Mouse (Mus musculus): Measurements from ENCODE around the gene Zfp558. TPM values are rescaled to one million over a fixed set of nuclear protein-coding genes. Genes with fewer than 3 reads are reported as not detected.
A peak's percentile ranks its signal among the peaks of the same experiment; 100 is the strongest.
"Not testable (repeated sequence)": the region's sequence is repeated elsewhere in the genome, so short reads cannot be mapped to it uniquely, and the experiment has no call there.

Gene Zfp558
- 3.5 and 4.3 TPM in 2 replicates for polyA plus RNA-seq (2015; fragmentation: Nextera tagmentation; extraction: Ambion mirVana)

DNA sequence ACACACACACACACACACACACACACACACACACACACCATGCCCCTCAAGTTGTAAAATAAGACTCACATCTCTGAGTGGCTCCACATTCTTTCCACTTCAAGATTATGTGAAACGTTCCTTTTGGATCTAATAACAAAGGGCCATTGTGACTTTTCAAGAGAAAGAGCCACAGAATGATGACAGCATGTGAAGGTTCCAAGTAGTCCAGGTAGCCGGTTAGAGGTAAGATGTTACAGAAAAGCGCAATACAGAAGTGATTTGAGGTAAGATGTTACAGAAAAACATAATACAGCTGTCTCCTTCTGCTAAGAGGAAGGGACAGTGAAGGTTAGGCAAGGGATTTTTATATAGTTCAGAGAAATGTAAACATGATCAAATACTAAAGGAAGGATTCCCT is at the start of gene Zfp558, which contains the start of gene Mbd3l1:
Zfp558 (minus strand) TSS at position 101 of the 400 bp plus-strand sequence.
Mbd3l1 (plus strand) TSS at position 192 of the 400 bp plus-strand sequence.
- H3K9me3 ChIP-seq: no peaks in the 10 kb centered on the region
- no peak within 1 kb of the TSS for H3K27ac ChIP-seq (replicated peaks)
- peaks cover 3% of the 10 kb centered on the region; the same call in 1 of the 2 replicates for H3K4me1 ChIP-seq
- no peaks in the 10 kb centered on the region for H3K36me3 ChIP-seq
- no peak within 1 kb of the TSS for H3K4me3 ChIP-seq
- ATAC-seq (ENCODE audit: extremely low read depth, insufficient number of reproducible peaks, low FRiP score, low TSS enrichment): no peak
- WGBS: 49% methylated on average over 3 of the region's 3 CpGs
- H3K27me3 ChIP-seq (replicated peaks): peaks cover 5% of the 10 kb centered on the region; the same call in 1 of the 2 replicates
- H3K9ac ChIP-seq: no peak within 1 kb of the TSS
- no peak within 1 kb of the TSS for H3K4me2 ChIP-seq

DNA sequence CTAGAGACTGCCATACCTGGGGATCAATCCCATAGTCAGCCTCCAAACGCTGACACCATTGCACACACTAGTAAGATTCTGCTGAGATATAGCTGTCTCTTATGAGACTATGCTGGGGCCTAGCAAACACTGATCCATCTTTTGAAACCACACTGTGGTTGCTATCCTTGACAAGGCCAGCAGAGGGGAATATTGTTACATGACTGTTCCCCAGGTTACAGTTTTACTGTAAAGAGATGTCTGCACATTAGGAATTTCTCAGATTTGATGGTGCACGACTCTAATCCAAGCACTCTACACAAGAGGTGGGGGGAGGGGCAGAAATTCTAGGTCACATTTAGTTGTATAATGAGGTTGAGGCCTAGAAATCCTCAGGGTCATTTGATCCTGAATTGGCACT is 30.0 kb upstream of the Zfp558 start:
- no peaks in the 10 kb centered on the region for H3K9me3 ChIP-seq
- no peaks in the 10 kb centered on the region for H3K27me3 ChIP-seq (replicated peaks)
- H3K36me3 ChIP-seq: no peaks in the 10 kb centered on the region
- ATAC-seq (ENCODE audit: extremely low read depth, insufficient number of reproducible peaks, low FRiP score, low TSS enrichment): no peak
- H3K9ac ChIP-seq: no peak overlapping the region
- H3K4me3 ChIP-seq: no peak overlapping the region
- no peak overlapping the region for H3K27ac ChIP-seq (replicated peaks)
- H3K4me1 ChIP-seq: no peaks in the 10 kb centered on the region
- 43% methylated on average over 2 of the region's 2 CpGs for WGBS
- no peak overlapping the region for H3K4me2 ChIP-seq

DNA sequence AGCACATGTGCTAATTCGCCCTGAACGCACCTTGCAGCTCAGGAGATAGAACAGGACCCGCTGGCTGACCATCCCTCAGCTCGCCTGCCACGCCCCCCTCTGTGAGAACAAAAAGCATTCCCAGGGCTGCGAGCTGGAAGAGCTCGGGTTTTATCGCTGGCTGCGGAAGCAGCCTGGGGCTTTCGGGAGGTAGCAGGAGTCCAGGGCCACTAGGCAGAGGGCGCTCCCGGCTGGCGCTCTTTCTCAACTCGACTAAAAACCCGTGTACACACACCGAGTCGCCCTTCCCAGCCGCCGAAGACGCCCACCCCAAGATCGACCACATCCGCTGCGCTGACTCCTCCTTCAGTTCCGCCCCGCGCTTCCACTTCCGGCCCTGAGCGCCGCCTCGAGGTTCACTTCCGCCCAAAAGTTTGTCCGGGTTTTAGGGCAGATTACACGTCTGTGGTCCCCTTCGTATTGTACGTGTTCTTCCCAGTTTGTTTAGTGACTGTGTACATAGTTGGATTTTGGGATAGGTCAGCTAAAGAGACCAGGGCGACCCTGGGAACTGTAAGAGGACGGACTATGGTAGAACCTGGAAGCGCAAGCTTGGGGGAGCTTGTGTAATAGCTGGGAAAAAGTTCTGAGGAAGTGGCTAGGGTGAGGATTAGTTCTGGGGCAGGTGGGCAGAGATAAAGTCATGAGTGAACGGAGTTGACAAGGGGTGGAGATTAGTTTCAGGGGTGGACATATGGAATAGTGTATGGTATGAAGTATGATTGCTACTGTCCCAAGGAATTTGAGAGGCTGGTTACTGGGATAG is 4.5 kb downstream of the Zfp558 start:
- Histone ChIP-seq H3K36me3 (0 out of 2 replicates have a peak, but pooled peaks cover 7% of the 10 kb centered on the region), H3K9me3 (no peaks in the 10 kb centered on the region), H3K9ac (peak overlapping the region; percentile 78), H3K4me3 (peak overlapping the region; percentile 70), H3K4me2 (peak overlapping the region; percentile 86), H3K27ac (replicated peaks) (peak overlapping the region; percentile 87), H3K27me3 (replicated peaks) (peaks cover 5% of the 10 kb centered on the region; the same call in 1 of the 2 replicates), H3K4me1 (peaks cover 9% of the 10 kb centered on the region)
- peak; percentile 66 for ATAC-seq (ENCODE audit: extremely low read depth, insufficient number of reproducible peaks, low FRiP score, low TSS enrichment)
- WGBS: 5% methylated on average over 39 of the region's 39 CpGs

DNA sequence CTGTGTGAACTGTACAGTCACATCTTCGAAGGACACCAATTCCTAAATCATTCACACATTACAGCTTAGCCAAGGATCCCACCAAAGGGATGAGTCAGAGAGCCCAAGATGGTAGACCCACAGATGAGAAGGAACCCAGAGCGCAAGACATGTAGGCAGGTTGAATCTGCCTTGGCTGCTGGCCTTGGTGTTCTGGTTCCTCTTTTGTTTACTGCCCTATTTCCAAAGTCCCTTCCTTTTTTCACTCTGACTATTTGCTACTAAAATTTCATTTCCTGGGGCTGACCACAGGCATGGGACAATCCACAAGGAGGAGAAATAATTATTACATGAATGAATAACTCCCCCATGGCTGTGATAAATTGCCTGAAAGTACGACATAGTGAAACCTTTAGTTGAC is 10.1 kb downstream of the Zfp558 start:
- Histone ChIP-seq H3K4me1 (peaks cover 5% of the 10 kb centered on the region), H3K9me3 (peaks cover 3% of the 10 kb centered on the region; the same call in 1 of the 2 replicates), H3K27ac (replicated peaks) (no peak overlapping the region), H3K27me3 (replicated peaks) (no peaks in the 10 kb centered on the region), H3K4me2 (no peak overlapping the region), H3K4me3 (no peak overlapping the region), H3K9ac (no peak overlapping the region), H3K36me3 (peaks cover 57% of the 10 kb centered on the region)
- 78% methylated on average over 3 of the region's 3 CpGs for WGBS
- ATAC-seq (ENCODE audit: extremely low read depth, insufficient number of reproducible peaks, low FRiP score, low TSS enrichment): no peak

DNA sequence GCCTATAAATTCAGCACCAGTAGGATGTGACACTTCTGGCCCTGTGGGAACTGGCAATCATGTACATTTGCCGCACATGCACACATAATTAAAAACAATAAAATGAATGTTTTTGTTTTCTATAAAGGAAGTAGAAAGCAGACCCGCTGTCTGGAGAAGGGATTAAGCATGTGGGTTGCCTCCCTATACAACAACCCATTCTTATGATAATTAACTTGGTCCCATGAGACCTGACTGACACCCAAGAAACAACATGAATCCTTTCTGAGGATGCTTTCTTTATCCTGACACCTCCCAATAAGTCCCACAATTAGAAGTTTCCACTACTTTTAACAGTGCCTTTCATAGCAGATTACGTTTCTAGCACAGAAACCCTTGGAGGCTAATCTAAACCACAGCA is 10.7 kb downstream of the Zfp558 start:
- WGBS: 76% methylated on average over 3 of the region's 3 CpGs

DNA sequence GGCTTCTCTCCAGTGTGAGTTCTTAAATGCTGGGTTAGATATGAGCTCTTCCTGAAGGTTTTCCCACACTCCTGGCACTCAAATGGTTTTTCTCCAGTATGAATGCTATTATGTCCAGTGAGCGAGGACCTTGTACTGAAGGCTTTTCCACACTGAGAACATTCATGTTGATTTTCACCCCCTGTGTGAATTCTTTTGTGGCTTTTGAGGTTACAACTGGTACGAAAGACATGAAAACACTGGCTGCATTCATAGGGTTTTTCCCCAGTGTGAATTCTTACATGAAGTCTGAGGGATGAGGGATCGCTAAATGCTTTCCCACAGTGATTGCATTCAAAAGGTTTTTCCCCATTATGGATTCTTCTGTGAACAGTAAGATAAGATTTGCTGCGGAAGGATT is 21.5 kb downstream of the Zfp558 start:
- H3K27me3 ChIP-seq (replicated peaks): no peaks in the 10 kb centered on the region
- no peak overlapping the region for H3K4me2 ChIP-seq
- no peak for ATAC-seq (ENCODE audit: extremely low read depth, insufficient number of reproducible peaks, low FRiP score, low TSS enrichment)
- H3K36me3 ChIP-seq: peaks cover 53% of the 10 kb centered on the region
- no peaks in the 10 kb centered on the region for H3K4me1 ChIP-seq
- H3K9me3 ChIP-seq: peaks cover 15% of the 10 kb centered on the region
- no peak overlapping the region for H3K9ac ChIP-seq
- WGBS: 75% methylated on average over 4 of the region's 4 CpGs
- H3K27ac ChIP-seq (replicated peaks): no peak overlapping the region
- H3K4me3 ChIP-seq: no peak overlapping the region

More for the DNA sequence above, 10.7 kb downstream of the Zfp558 start:
- Histone ChIP-seq H3K4me2 (no peak overlapping the region), H3K4me3 (no peak overlapping the region), H3K9ac (no peak overlapping the region), H3K4me1 (no peaks in the 10 kb centered on the region), H3K27ac (replicated peaks) (no peak overlapping the region), H3K9me3 (peaks cover 3% of the 10 kb centered on the region; the same call in 1 of the 2 replicates), H3K36me3 (peaks cover 61% of the 10 kb centered on the region), H3K27me3 (replicated peaks) (no peaks in the 10 kb centered on the region)
- no peak for ATAC-seq (ENCODE audit: extremely low read depth, insufficient number of reproducible peaks, low FRiP score, low TSS enrichment)

DNA sequence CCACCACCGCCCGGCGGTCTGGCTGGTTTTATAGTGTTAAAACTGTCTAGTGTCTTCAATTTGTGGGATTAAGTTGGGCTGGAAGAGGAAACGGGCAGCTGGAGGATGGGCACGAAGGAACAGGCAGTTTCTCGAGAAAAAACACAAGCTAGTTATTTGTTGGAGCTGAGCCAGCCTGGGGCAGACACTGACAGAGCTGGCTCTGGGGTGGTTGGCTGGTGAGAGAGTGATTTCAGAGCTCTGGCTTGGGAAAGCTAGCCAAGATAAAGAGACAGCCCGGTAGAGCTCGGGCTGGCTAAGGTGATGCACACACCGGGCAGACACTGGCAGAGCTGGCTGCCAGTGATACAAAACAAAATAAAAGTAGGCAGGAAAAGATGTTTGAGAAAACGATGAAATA is 46.4 kb downstream of the Zfp558 start:
- H3K36me3 ChIP-seq: no peaks in the 10 kb centered on the region
- H3K4me3 ChIP-seq: no peak overlapping the region
- H3K4me1 ChIP-seq: peaks cover 3% of the 10 kb centered on the region; the same call in 1 of the 2 replicates
- H3K9ac ChIP-seq: no peak overlapping the region
- H3K27me3 ChIP-seq (replicated peaks): no peaks in the 10 kb centered on the region
- no peak overlapping the region for H3K27ac ChIP-seq (replicated peaks)
- no peaks in the 10 kb centered on the region for H3K9me3 ChIP-seq
- WGBS: 57% methylated on average over 10 of the region's 10 CpGs
- H3K4me2 ChIP-seq: no peak overlapping the region
- no peak for ATAC-seq (ENCODE audit: extremely low read depth, insufficient number of reproducible peaks, low FRiP score, low TSS enrichment)

DNA sequence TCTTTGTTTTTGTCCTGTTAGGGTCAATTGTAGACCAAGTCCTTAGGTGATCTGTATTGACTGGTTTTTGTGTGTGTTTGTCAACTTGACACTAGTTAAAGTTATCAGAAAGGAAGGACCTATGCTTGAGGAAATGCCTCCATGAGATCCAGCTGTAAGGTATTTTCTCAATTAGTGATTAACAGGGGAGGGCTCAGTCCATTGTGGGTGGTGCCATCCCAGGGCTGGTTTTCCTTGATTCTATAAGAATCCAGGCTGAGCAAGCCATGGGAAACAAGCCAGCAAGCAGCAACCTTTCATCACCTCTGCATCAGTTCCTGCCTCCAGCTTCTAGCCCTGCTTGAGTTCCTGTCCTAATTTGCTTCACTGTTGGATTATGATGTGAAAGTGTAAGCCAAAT is 47.7 kb downstream of the Zfp558 start, which contains the start of gene Mbd3l2:
Mbd3l2 (plus strand) TSS at position 301 of the 400 bp plus-strand sequence.
- H3K4me3 ChIP-seq: no peak within 1 kb of the TSS
- no peak within 1 kb of the TSS for H3K27ac ChIP-seq (replicated peaks)
- H3K27me3 ChIP-seq (replicated peaks): no peaks in the 10 kb centered on the region
- ATAC-seq (ENCODE audit: extremely low read depth, insufficient number of reproducible peaks, low FRiP score, low TSS enrichment): no peak
- no peaks in the 10 kb centered on the region for H3K9me3 ChIP-seq
- H3K4me2 ChIP-seq: no peak within 1 kb of the TSS
- peaks cover 3% of the 10 kb centered on the region; the same call in 1 of the 2 replicates for H3K4me1 ChIP-seq
- no peaks in the 10 kb centered on the region for H3K36me3 ChIP-seq
- no peak within 1 kb of the TSS for H3K9ac ChIP-seq

DNA sequence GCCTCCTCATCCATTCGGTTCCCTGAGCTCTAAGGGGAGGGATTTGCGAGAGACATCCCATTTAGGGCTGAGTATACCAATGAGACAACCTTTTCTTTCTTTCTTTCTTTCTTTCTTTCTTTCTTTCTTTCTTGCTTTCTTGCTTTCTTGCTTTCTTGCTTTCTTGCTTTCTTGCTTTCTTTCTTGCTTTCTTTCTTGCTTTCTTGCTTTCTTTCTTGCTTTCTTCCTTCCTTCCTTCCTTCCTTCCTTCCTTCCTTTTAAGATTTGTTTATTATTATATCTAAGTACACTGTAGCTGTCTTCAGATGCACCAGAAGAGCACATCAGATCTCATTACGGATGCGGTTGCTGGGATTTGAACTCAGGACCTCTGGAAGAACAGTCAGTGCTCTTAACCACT is 65.7 kb downstream of the Zfp558 start:
- WGBS: 78% methylated on average over 4 of the region's 4 CpGs
- ATAC-seq (ENCODE audit: extremely low read depth, insufficient number of reproducible peaks, low FRiP score, low TSS enrichment); H3K27me3 ChIP-seq (replicated peaks); H3K9ac ChIP-seq; H3K4me1 ChIP-seq; H3K36me3 ChIP-seq; H3K27ac ChIP-seq (replicated peaks); H3K9me3 ChIP-seq; H3K4me2 ChIP-seq; H3K4me3 ChIP-seq: not testable (repeated sequence)

Small RNA genes lying within 50 kb of the gene (microRNA-seq; reads per million reads assigned to microRNA genes)
- gene Gm22854: not detected

Other genes starting within 250 kb of the Zfp558 start
- 61.5 and 80.9 TPM in 2 replicates for gene Chordc1, start 186.1 kb downstream of the Zfp558 start, polyA plus RNA-seq (2015; fragmentation: Nextera tagmentation; extraction: Ambion mirVana)
- 2.8 and 3.0 TPM in 2 replicates for gene Naalad2, start 75.3 kb downstream of the Zfp558 start, polyA plus RNA-seq (2015; fragmentation: Nextera tagmentation; extraction: Ambion mirVana)
- gene Ubtfl1, start 73.8 kb downstream of the Zfp558 start, polyA plus RNA-seq (2015; fragmentation: Nextera tagmentation; extraction: Ambion mirVana): not detected in 2 replicates
- not detected in 2 replicates for gene Mbd3l2, start 47.6 kb downstream of the Zfp558 start, polyA plus RNA-seq (2015; fragmentation: Nextera tagmentation; extraction: Ambion mirVana)
- not detected in 2 replicates for gene Mbd3l1, start 91 bp upstream of the Zfp558 start, polyA plus RNA-seq (2015; fragmentation: Nextera tagmentation; extraction: Ambion mirVana)
- 1.4 and 1.5 TPM in 2 replicates for gene Muc16, start 196.3 kb upstream of the Zfp558 start, polyA plus RNA-seq (2015; fragmentation: Nextera tagmentation; extraction: Ambion mirVana)

Data from heart, embryonic 13.5 days (tissue).